Mouse (Mus musculus): Measurements from ENCODE around the gene Rbak. TPM values are rescaled to one million over a fixed set of nuclear protein-coding genes. Genes with fewer than 3 reads are reported as not detected.
A peak's percentile ranks its signal among the peaks of the same experiment; 100 is the strongest.
"Not testable (repeated sequence)": the region's sequence is repeated elsewhere in the genome, so short reads cannot be mapped to it uniquely, and the experiment has no call there.

The Rbak gene
- total and polyA plus RNA-seq, 3 experiments, result 3.0 to 26.6 (median 19.8) TPM

DNA sequence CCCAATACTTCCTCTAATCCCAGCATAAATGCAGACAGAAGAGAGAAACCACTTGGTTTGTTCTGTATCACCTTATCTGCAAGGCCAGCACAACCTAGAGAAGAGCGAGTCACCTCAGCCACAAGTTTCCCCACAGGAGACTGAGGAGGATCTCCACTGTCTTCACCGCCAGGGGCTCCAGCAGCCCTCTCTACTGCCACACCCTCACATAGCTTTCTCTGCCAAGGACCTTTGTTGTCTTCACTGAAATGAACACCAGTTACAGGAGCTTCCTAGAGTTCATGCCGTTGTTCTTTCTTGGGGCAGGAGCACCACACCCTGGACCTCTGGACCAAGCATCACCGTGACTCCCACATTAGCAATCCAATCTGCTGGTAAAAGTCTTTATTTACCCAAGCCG is 31.9 kb downstream of the Rbak start:
- H3K4me3 ChIP-seq (ENCODE audit: low read depth, low read length), result no peak overlapping the region
- DNase-seq (ENCODE audit: low spot score), result no peak
- TF ChIP-seq GATA2 (IDR thresholded peaks at IDR 0.05; ENCODE audit: borderline replicate concordance, low read depth, low read length) (no peak), POLR2AphosphoS5 (IDR thresholded peaks at IDR 0.05; ENCODE audit: insufficient replicate concordance, low read depth, low read length) (no peak), GATA1 (IDR thresholded peaks at IDR 0.05; ENCODE audit: borderline replicate concordance, low read length) (no peak), CTCF (IDR thresholded peaks at IDR 0.05; ENCODE audit: low read depth, low read length) (no peak), TAL1 (conservative IDR thresholded peaks at IDR 0.05; ENCODE audit: low read depth, low read length) (no peak)
- H3K9me3 ChIP-seq (replicated peaks), result peaks cover 24% of the 10 kb centered on the region
- H3K27me3 ChIP-seq (ENCODE audit: insufficient read depth, low read length), result peaks cover 38% of the 10 kb centered on the region
- ATAC-seq (ENCODE audit: extremely low read depth, insufficient number of reproducible peaks, low FRiP score, poor library complexity, severe bottlenecking), result no peak
- no peaks in the 10 kb centered on the region for H3K36me3 ChIP-seq (replicated peaks)
- no peaks in the 10 kb centered on the region for H3K4me1 ChIP-seq (ENCODE audit: insufficient read depth, low read depth, low read length)

GRCm38 (mm10) chr5:143147481-143147880 is 33.1 kb downstream of the Rbak start, which contains the start of gene Olfr718-ps1:
TSS of gene Olfr718-ps1 (minus strand) at chr5:143147581.
- TF ChIP-seq TAL1 (conservative IDR thresholded peaks at IDR 0.05; ENCODE audit: low read depth, low read length) (no peak), GATA1 (IDR thresholded peaks at IDR 0.05; ENCODE audit: borderline replicate concordance, low read length) (no peak), POLR2AphosphoS5 (IDR thresholded peaks at IDR 0.05; ENCODE audit: insufficient replicate concordance, low read depth, low read length) (no peak)
- H3K36me3 ChIP-seq (replicated peaks), result no peaks in the 10 kb centered on the region
- no peaks in the 10 kb centered on the region for H3K4me1 ChIP-seq (ENCODE audit: insufficient read depth, low read depth, low read length)
- no peak within 1 kb of the TSS for H3K4me3 ChIP-seq (ENCODE audit: low read depth, low read length)
- H3K27me3 ChIP-seq (ENCODE audit: insufficient read depth, low read length), result peaks cover 40% of the 10 kb centered on the region
- H3K9me3 ChIP-seq (replicated peaks), result peaks cover 23% of the 10 kb centered on the region
- ATAC-seq (ENCODE audit: extremely low read depth, insufficient number of reproducible peaks, low FRiP score, poor library complexity, severe bottlenecking) (no peak), DNase-seq (ENCODE audit: low spot score) (no peak)

DNA sequence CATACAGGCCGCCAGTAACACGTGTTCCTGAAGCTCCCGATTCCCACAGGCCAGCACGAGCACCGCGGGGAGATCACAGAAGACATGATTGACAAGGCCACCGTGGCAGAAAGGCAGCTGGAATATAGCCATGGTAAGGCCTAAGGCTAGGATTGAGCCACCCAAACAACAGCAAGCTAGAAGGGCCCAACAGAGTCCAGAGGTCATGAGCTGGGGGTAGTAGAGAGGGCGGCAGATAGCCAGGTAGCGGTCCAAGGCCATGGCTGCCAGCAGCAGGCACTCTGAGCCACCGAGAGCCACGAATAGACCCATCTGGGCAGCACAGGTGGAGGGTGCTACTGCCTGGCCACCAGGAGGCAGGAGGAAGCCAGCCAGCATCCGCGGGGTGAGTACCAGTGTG is 43.0 kb downstream of the Rbak start:
- ATAC-seq (ENCODE audit: extremely low read depth, insufficient number of reproducible peaks, low FRiP score, poor library complexity, severe bottlenecking), result no peak
- Histone ChIP-seq H3K36me3 (replicated peaks) (no peaks in the 10 kb centered on the region), H3K27me3 (ENCODE audit: insufficient read depth, low read length) (peaks cover 40% of the 10 kb centered on the region)

GRCm38 (mm10) chr5:143135042-143135441 is 45.5 kb downstream of the Rbak start:
- Histone ChIP-seq H3K36me3 (replicated peaks) (no peaks in the 10 kb centered on the region), H3K4me3 (ENCODE audit: low read depth, low read length) (no peak overlapping the region; the same call in 1 of the 2 replicates), H3K27me3 (ENCODE audit: insufficient read depth, low read length) (peaks cover 25% of the 10 kb centered on the region), H3K9me3 (replicated peaks) (peaks cover 5% of the 10 kb centered on the region), H3K4me1 (ENCODE audit: insufficient read depth, low read depth, low read length) (peaks cover 24% of the 10 kb centered on the region)
- ATAC-seq (ENCODE audit: extremely low read depth, insufficient number of reproducible peaks, low FRiP score, poor library complexity, severe bottlenecking) (peak; percentile 25; the same call in 1 of the 2 replicates), DNase-seq (ENCODE audit: low spot score) (peak; percentile 27)
- TF ChIP-seq GATA1 (IDR thresholded peaks at IDR 0.05; ENCODE audit: borderline replicate concordance, low read length) (no peak), CTCF (IDR thresholded peaks at IDR 0.05; ENCODE audit: low read depth, low read length) (no peak), POLR2AphosphoS5 (IDR thresholded peaks at IDR 0.05; ENCODE audit: insufficient replicate concordance, low read depth, low read length) (no peak), GATA2 (IDR thresholded peaks at IDR 0.05; ENCODE audit: borderline replicate concordance, low read depth, low read length) (no peak), TAL1 (conservative IDR thresholded peaks at IDR 0.05; ENCODE audit: low read depth, low read length) (no peak)

More for the DNA sequence above, 43.0 kb downstream of the Rbak start:
- no peak for TF ChIP-seq CTCF (IDR thresholded peaks at IDR 0.05; ENCODE audit: low read depth, low read length)
- TF ChIP-seq TAL1 (conservative IDR thresholded peaks at IDR 0.05; ENCODE audit: low read depth, low read length), result no peak
- no peak for TF ChIP-seq GATA1 (IDR thresholded peaks at IDR 0.05; ENCODE audit: borderline replicate concordance, low read length)
- TF ChIP-seq GATA2 (IDR thresholded peaks at IDR 0.05; ENCODE audit: borderline replicate concordance, low read depth, low read length), result no peak
- no peak for TF ChIP-seq POLR2AphosphoS5 (IDR thresholded peaks at IDR 0.05; ENCODE audit: insufficient replicate concordance, low read depth, low read length)
- DNase-seq (ENCODE audit: low spot score), result no peak
- Histone ChIP-seq H3K4me3 (ENCODE audit: low read depth, low read length) (no peak overlapping the region), H3K4me1 (ENCODE audit: insufficient read depth, low read depth, low read length) (peaks cover 21% of the 10 kb centered on the region), H3K9me3 (replicated peaks) (no peaks in the 10 kb centered on the region)

DNA sequence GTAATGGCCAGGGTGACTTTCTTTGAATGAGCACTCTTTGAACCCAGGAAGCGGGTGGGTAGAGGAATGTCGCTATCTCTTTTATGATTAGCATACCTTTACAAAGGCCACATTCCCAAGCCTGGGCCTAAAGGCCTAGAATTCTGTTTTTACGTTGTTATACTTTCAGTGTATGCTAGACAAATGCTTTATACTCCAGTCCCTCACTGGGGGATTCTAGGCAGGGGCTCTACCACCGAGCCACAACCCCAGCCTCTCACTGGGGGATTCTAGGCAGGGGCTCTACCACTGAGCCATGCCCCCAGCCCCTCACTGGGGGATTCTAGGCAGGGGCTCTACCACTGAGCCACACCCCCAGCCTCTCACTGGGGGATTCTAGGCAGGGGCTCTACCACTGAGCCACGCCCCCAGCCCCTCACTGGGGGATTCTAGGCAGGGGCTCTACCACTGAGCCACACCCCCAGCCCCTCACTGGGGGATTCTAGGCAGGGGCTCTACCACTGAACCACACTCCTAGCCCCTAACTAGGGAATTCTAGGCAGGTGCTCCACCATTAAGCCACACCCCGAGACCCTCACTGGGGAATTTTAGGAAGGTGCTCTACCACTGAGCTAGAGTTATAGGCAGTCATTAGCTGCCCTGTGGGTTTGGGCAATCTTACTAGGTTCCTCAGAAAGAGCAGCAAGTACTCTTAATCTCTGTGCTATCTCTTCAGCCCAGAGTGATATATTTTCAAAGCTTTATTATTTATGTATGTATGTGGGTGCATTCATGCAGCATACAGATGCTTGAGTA is 46.2 kb downstream of the Rbak start:
- Histone ChIP-seq H3K27me3 (ENCODE audit: insufficient read depth, low read length) (peaks cover 21% of the 10 kb centered on the region), H3K4me1 (ENCODE audit: insufficient read depth, low read depth, low read length) (peaks cover 24% of the 10 kb centered on the region)
- not testable (repeated sequence) for H3K36me3 ChIP-seq (replicated peaks); H3K4me3 ChIP-seq (ENCODE audit: low read depth, low read length); DNase-seq (ENCODE audit: low spot score); H3K9me3 ChIP-seq (replicated peaks); ATAC-seq (ENCODE audit: extremely low read depth, insufficient number of reproducible peaks, low FRiP score, poor library complexity, severe bottlenecking)

- no peaks in the 10 kb centered on the region for H3K36me3 ChIP-seq (replicated peaks)
- TF ChIP-seq TAL1 (conservative IDR thresholded peaks at IDR 0.05; ENCODE audit: low read depth, low read length) (no peak), CTCF (IDR thresholded peaks at IDR 0.05; ENCODE audit: low read depth, low read length) (no peak), POLR2AphosphoS5 (IDR thresholded peaks at IDR 0.05; ENCODE audit: insufficient replicate concordance, low read depth, low read length) (no peak), GATA1 (IDR thresholded peaks at IDR 0.05; ENCODE audit: borderline replicate concordance, low read length) (no peak), GATA2 (IDR thresholded peaks at IDR 0.05; ENCODE audit: borderline replicate concordance, low read depth, low read length) (no peak)
- H3K4me1 ChIP-seq (ENCODE audit: insufficient read depth, low read depth, low read length), result peaks cover 24% of the 10 kb centered on the region
- H3K4me3 ChIP-seq (ENCODE audit: low read depth, low read length), result no peak overlapping the region; the same call in 1 of the 2 replicates
- DNase-seq (ENCODE audit: low spot score) (peak; percentile 21), ATAC-seq (ENCODE audit: extremely low read depth, insufficient number of reproducible peaks, low FRiP score, poor library complexity, severe bottlenecking) (peak; percentile 65)
- H3K9me3 ChIP-seq (replicated peaks), result peaks cover 5% of the 10 kb centered on the region
- H3K27me3 ChIP-seq (ENCODE audit: insufficient read depth, low read length), result peaks cover 31% of the 10 kb centered on the region
These were observed 47.5 kb downstream of the Rbak start for GRCm38 (mm10) chr5:143132935-143133514.

Measured in G1E (cell line).